Mouse (Mus musculus): ENCODE results near the gene Gm765. TPM values are rescaled to one million over a fixed set of nuclear protein-coding genes. Genes with fewer than 3 reads are reported as not detected.

Gm765 gene
- not detected in 2 replicates for polyA plus RNA-seq (2012; ENCODE audit: insufficient read depth, insufficient read length, low replicate concordance, missing spikeins)

GRCm38 (mm10) chr6:98342654-98343053 is at the start of gene Gm765:
Gene Gm765, minus strand, starts transcription at chr6:98342754.
- H3K27ac ChIP-seq (ENCODE audit: insufficient read depth, low read depth, low read length) = no peak within 1 kb of the TSS
- H3K4me3 ChIP-seq (ENCODE audit: insufficient read depth, low read depth, low read length) = no peak within 1 kb of the TSS
- TF ChIP-seq POLR2A (IDR thresholded peaks at IDR 0.05; ENCODE audit: insufficient read depth, low read depth, low read length) (no peak), CTCF (IDR thresholded peaks at IDR 0.05; ENCODE audit: insufficient read depth, low read depth, low read length) (no peak)
- H3K4me1 ChIP-seq (ENCODE audit: control insufficient read depth, insufficient read depth, low read length) = no peaks in the 10 kb centered on the region
- 76% methylated on average over 5 of the region's 5 CpGs for WGBS

DNA sequence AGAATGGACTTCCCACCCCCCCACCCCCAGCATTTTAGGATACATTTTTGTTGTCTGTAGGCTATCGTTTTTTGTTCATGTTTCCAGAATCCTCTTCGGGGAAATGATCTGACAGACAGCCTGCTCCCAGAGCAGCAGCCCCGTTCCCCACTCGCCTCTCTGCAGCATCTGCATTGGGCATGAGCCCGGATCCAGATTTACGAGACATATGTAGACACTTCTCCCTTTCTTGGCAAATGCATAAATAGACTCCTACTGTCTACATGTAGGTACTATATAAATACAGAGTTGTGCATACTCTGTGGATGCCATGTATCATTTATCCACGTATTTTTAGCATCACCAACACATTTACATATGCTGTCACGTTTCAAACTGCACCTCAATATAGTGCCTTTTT is 42.9 kb upstream of the Gm765 start:
- Histone ChIP-seq H3K4me1 (ENCODE audit: control insufficient read depth, insufficient read depth, low read length) (no peaks in the 10 kb centered on the region), H3K4me3 (ENCODE audit: insufficient read depth, low read depth, low read length) (no peak overlapping the region), H3K27ac (ENCODE audit: insufficient read depth, low read depth, low read length) (no peak overlapping the region)
- no peak for TF ChIP-seq POLR2A (IDR thresholded peaks at IDR 0.05; ENCODE audit: insufficient read depth, low read depth, low read length)
- TF ChIP-seq CTCF (IDR thresholded peaks at IDR 0.05; ENCODE audit: insufficient read depth, low read depth, low read length) = no peak
- WGBS = 88% methylated on average over 8 of the region's 8 CpGs

- no peaks in the 10 kb centered on the region for H3K4me1 ChIP-seq (ENCODE audit: control insufficient read depth, insufficient read depth, low read length)
- H3K27ac ChIP-seq (ENCODE audit: insufficient read depth, low read depth, low read length) = no peak overlapping the region
- no peak for TF ChIP-seq POLR2A (IDR thresholded peaks at IDR 0.05; ENCODE audit: insufficient read depth, low read depth, low read length)
- TF ChIP-seq CTCF (IDR thresholded peaks at IDR 0.05; ENCODE audit: insufficient read depth, low read depth, low read length) = no peak
- WGBS = 41% methylated on average over 8 of the region's 8 CpGs
- H3K4me3 ChIP-seq (ENCODE audit: insufficient read depth, low read depth, low read length) = no peak overlapping the region
These were observed 41.9 kb upstream of the Gm765 start for GRCm38 (mm10) chr6:98384431-98384830.

DNA sequence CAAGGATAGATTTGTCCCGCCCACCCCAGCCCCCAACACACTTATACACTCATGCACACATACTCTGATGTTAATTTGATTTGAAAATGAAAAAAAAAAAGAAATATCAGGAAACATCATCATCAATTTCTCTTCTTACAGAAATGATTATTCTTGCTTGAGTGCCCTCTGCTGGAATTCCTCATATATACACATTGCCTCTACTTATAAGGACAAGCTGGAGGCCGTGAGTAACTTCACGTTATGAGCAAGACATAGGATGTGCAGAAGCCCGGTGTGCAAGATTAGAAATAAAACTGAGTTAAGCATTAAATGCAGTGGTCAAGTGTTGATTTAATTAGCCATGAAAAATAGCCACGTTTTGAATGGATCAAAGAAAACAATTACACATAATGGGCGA is 40.9 kb upstream of the Gm765 start:
- 36% methylated on average over 6 of the region's 6 CpGs for WGBS
- no peaks in the 10 kb centered on the region for H3K4me1 ChIP-seq (ENCODE audit: control insufficient read depth, insufficient read depth, low read length)
- H3K27ac ChIP-seq (ENCODE audit: insufficient read depth, low read depth, low read length) = no peak overlapping the region
- TF ChIP-seq POLR2A (IDR thresholded peaks at IDR 0.05; ENCODE audit: insufficient read depth, low read depth, low read length) (no peak), CTCF (IDR thresholded peaks at IDR 0.05; ENCODE audit: insufficient read depth, low read depth, low read length) (no peak)
- no peak overlapping the region for H3K4me3 ChIP-seq (ENCODE audit: insufficient read depth, low read depth, low read length)

GRCm38 (mm10) chr6:98366199-98366598 is 23.6 kb upstream of the Gm765 start:
- no peak overlapping the region for H3K27ac ChIP-seq (ENCODE audit: insufficient read depth, low read depth, low read length)

GRCm38 (mm10) chr6:98355271-98355670 is 12.7 kb upstream of the Gm765 start:
- H3K4me1 ChIP-seq (ENCODE audit: control insufficient read depth, insufficient read depth, low read length) = no peaks in the 10 kb centered on the region
- H3K27ac ChIP-seq (ENCODE audit: insufficient read depth, low read depth, low read length) = no peak overlapping the region
- TF ChIP-seq CTCF (IDR thresholded peaks at IDR 0.05; ENCODE audit: insufficient read depth, low read depth, low read length) = no peak
- TF ChIP-seq POLR2A (IDR thresholded peaks at IDR 0.05; ENCODE audit: insufficient read depth, low read depth, low read length) = no peak
- WGBS = 87% methylated on average over 5 of the region's 5 CpGs
- H3K4me3 ChIP-seq (ENCODE audit: insufficient read depth, low read depth, low read length) = no peak overlapping the region

More at GRCm38 (mm10) chr6:98366199-98366598, 23.6 kb upstream of the Gm765 start:
- no peak for TF ChIP-seq CTCF (IDR thresholded peaks at IDR 0.05; ENCODE audit: insufficient read depth, low read depth, low read length)
- TF ChIP-seq POLR2A (IDR thresholded peaks at IDR 0.05; ENCODE audit: insufficient read depth, low read depth, low read length) = no peak
- Histone ChIP-seq H3K4me1 (ENCODE audit: control insufficient read depth, insufficient read depth, low read length) (no peaks in the 10 kb centered on the region), H3K4me3 (ENCODE audit: insufficient read depth, low read depth, low read length) (no peak overlapping the region)
- 78% methylated on average over 4 of the region's 4 CpGs for WGBS

DNA sequence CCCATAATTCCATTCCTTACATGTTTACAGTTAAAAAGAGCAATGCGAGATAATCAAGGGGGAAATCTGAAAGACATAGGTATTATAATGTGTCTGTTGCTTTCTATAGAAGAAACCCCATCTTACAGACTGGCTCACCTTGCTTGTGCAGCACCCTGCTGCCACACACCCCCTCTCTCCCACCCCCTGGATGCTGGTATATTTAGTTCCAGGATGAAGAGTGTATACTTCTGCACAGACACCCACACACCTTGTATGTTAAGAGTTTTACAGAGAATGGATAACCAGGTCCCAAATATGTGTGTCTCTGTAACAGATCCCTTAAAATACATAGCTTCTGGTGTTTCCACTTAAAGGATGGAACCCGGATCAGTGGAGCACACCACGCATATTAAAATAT is 10.7 kb upstream of the Gm765 start:
- WGBS = 93% methylated on average over 3 of the region's 3 CpGs
- Histone ChIP-seq H3K27ac (ENCODE audit: insufficient read depth, low read depth, low read length) (no peak overlapping the region), H3K4me3 (ENCODE audit: insufficient read depth, low read depth, low read length) (no peak overlapping the region), H3K4me1 (ENCODE audit: control insufficient read depth, insufficient read depth, low read length) (no peaks in the 10 kb centered on the region)
- TF ChIP-seq POLR2A (IDR thresholded peaks at IDR 0.05; ENCODE audit: insufficient read depth, low read depth, low read length) (no peak), CTCF (IDR thresholded peaks at IDR 0.05; ENCODE audit: insufficient read depth, low read depth, low read length) (no peak)

DNA sequence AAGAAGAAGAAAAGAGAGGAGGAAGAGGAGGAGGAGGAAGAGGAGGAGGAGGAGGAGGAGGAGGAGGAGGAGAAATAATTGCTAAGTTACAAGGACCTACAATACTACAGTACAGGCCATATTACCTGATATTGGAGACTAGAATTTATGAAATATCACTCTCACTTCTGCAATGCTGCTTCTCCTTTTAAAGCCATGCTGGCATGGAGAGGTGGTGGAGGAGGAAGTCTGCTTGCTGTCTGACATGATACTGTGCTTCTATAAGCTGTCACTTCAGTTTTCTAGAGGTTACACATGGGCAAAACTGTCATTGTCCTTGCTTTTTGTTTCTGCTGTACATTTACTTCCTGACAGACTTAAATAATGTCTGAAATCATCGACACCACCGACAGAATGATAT is 9.8 kb downstream of the Gm765 start:
- Histone ChIP-seq H3K27ac (ENCODE audit: insufficient read depth, low read depth, low read length) (no peak overlapping the region), H3K4me3 (ENCODE audit: insufficient read depth, low read depth, low read length) (no peak overlapping the region), H3K4me1 (ENCODE audit: control insufficient read depth, insufficient read depth, low read length) (no peaks in the 10 kb centered on the region)
- TF ChIP-seq POLR2A (IDR thresholded peaks at IDR 0.05; ENCODE audit: insufficient read depth, low read depth, low read length) (no peak), CTCF (IDR thresholded peaks at IDR 0.05; ENCODE audit: insufficient read depth, low read depth, low read length) (no peak)
- WGBS = 94% methylated on average over 2 of the region's 2 CpGs

DNA sequence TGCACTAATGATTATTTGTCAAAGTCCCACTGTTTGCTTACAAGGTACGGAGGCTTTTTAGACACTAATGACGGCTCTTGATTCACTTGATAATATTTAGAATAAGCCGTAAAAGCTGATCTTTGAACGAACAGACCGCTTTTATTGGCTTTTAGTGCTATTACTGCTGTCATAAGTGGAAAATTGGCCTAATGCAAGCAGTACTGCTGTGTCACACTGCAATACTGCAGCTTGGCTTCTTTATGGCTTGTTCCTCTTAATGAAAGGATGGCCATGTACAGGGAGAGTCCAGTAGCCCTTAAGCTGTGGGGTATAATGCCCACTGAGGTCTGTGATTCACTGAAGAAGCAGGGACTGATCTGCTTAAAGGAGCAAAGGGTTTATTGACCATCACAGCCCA is 30.9 kb downstream of the Gm765 start:
- Histone ChIP-seq H3K4me3 (ENCODE audit: insufficient read depth, low read depth, low read length) (no peak overlapping the region), H3K27ac (ENCODE audit: insufficient read depth, low read depth, low read length) (no peak overlapping the region), H3K4me1 (ENCODE audit: control insufficient read depth, insufficient read depth, low read length) (no peaks in the 10 kb centered on the region)
- TF ChIP-seq CTCF (IDR thresholded peaks at IDR 0.05; ENCODE audit: insufficient read depth, low read depth, low read length) = no peak
- no peak for TF ChIP-seq POLR2A (IDR thresholded peaks at IDR 0.05; ENCODE audit: insufficient read depth, low read depth, low read length)
- 76% methylated on average over 5 of the region's 5 CpGs for WGBS

GRCm38 (mm10) chr6:98307647-98308046 is 34.9 kb downstream of the Gm765 start:
- Histone ChIP-seq H3K27ac (ENCODE audit: insufficient read depth, low read depth, low read length) (no peak overlapping the region), H3K4me3 (ENCODE audit: insufficient read depth, low read depth, low read length) (no peak overlapping the region), H3K4me1 (ENCODE audit: control insufficient read depth, insufficient read depth, low read length) (no peaks in the 10 kb centered on the region)
- TF ChIP-seq CTCF (IDR thresholded peaks at IDR 0.05; ENCODE audit: insufficient read depth, low read depth, low read length) (no peak), POLR2A (IDR thresholded peaks at IDR 0.05; ENCODE audit: insufficient read depth, low read depth, low read length) (no peak)
- WGBS = 67% methylated on average over 3 of the region's 3 CpGs
